Mouse (Mus musculus): ENCODE data around the gene Agap2. TPM values are rescaled to one million over a fixed set of nuclear protein-coding genes. Genes with fewer than 3 reads are reported as not detected.
"Not testable (repeated sequence)": the region's sequence is repeated elsewhere in the genome, so short reads cannot be mapped to it uniquely, and the experiment has no call there.

Agap2 gene
- total RNA-seq, 4 experiments from 2014 or later = 595 to 685 (median 631) TPM

GRCm38 (mm10) chr10:127134394-127135035 is 59.4 kb downstream of the Agap2 start:
- DNase-seq (ENCODE audit: low spot score in 2 of 2) = not testable (repeated sequence)

GRCm38 (mm10) chr10:127135118-127135836 is 60.2 kb downstream of the Agap2 start:
- DNase-seq (ENCODE audit: low spot score in 2 of 2) = no peak

DNA sequence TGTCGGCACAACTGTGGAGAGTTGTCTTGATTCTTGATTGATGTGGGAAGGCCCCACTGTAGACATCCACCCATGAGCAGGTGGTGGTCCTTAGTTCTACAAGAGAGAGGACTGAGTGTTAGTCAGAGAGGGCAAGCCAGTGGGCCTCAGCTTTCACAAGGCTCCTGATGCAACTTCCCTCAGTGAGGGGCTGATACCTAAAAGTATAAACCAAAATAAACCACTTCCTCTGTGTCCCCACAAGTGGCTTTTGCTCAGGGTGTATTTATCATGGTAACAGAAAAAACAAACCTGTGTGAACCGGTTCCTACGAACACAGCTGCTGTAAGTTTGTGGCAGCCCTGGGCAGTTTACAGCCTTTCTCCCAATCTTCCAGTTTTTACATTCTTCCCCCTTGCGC is 61.4 kb downstream of the Agap2 start:
- DNase-seq (ENCODE audit: low spot score in 2 of 2) = no peak

DNA sequence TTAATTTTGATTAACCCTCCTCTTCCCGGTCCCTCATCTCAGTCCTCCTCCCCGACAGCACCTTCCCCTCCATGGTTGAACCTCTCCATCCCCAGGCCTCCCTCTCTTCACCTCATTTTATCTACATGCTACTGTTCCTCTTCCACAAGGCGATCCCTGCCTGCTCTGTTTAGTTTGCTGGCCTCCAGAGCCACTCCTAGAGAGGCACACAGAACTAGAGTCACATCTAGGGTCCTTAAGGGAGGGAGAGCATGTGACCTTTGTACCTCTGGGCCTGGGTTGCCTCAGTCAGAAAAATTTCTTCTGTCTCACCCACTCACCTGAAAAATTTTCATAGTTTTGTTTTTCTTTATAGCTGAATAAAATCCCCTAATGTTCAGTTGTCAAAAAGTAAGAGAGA is 62.8 kb downstream of the Agap2 start:
- DNase-seq (ENCODE audit: low spot score in 2 of 2) = no peak

DNA sequence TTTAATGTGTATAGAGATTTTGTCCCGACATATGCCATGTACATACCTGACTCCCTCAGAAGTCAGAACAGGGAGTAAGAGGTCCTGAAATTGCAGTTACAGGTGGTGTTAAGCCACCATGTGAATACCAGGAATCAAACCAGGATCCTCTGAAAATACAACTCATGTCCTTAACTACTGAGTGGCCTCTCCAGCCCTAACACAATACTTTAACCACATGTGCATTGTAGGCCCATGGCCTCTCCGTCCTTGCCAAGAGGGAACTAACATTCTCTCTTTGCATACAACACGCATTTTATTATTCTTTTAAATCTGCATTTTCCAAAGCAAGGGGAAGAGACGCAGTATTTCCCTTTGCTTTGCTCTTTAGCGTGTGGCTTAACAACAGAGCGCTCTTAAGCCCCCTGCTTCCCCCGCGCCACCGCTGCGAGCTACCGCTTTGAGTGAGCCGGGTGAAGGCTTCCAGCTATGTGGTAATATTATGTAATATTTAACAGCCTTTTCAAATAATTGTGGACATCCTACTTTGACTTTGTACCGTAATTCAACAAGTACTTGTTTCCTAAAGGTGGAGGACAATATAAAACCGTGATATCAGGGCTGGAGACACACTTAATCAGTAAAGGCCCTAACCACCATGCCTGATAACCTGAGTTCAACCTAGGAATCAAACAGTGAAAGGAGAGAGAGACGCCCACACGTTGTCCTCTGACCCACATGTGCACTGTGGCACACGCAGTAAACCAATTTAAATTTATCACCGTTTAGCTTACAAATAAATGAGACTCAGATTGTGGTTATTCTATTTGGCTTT is 63.5 kb downstream of the Agap2 start:
- DNase-seq (ENCODE audit: low spot score in 2 of 2) = no peak

GRCm38 (mm10) chr10:127140971-127141370 is 65.9 kb downstream of the Agap2 start:
- no peak for DNase-seq (ENCODE audit: low spot score in 2 of 2)

DNA sequence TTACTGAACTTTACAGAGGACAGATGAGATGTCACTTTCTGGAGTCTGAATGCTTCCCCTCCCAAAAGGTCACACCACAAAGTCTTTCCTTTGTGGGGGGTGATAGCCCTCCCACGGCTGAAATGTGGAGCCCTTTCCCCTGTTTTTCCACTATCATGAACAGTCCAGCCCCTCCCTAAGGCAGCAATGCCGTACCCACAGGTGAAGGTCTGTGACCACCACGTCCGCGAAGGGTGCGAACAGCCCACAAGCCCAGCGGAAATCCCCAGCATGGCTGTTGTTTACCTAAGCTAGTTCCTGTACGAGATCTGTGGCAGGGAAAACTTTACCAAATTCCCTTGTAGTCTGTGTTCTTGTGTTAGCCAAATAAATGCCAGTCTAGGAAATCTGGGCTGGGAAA is 66.4 kb downstream of the Agap2 start:
- no peak for DNase-seq (ENCODE audit: low spot score in 2 of 2)

Other genes with a start within 250 kb of the Agap2 start
- 10 to 100 TPM; 10.5 to 13.4 (median 11.8) TPM for gene Atp23, start 173.9 kb upstream of the Agap2 start, total RNA-seq (2022)
- 10 to 100 TPM; 74.8 to 83.4 (median 82.5) TPM for gene Ctdsp2, start 96.6 kb upstream of the Agap2 start, total RNA-seq (2022)
- gene Avil, start 74.6 kb upstream of the Agap2 start, total RNA-seq (2022) = under 1 TPM; 0.13 to 0.21 (median 0.17) TPM
- gene Tsfm, start 44.4 kb upstream of the Agap2 start, total RNA-seq (2022) = 10 to 100 TPM; 22.8 to 36.1 (median 30.0) TPM
- gene Mettl1, start 33.9 kb upstream of the Agap2 start, total RNA-seq (2022) = 10 to 100 TPM; 10.4 to 11.8 (median 11.2) TPM
- under 1 TPM in 3 of 4 experiments, not detected in 1; 0.11 to 0.30 (median 0.14) TPM for gene Eef1akmt3, start 33.8 kb upstream of the Agap2 start, total RNA-seq (2022)
- gene Cyp27b1, start 27.0 kb upstream of the Agap2 start, total RNA-seq (2022) = under 1 TPM; 0.30 to 0.46 (median 0.41) TPM
- 10 to 100 TPM; 19.8 to 21.5 (median 21.2) TPM for gene March9, start 15.1 kb upstream of the Agap2 start, total RNA-seq (2022)
- 10 to 100 TPM; 79.8 to 91.4 (median 85.4) TPM for gene Cdk4, start 11.8 kb upstream of the Agap2 start, total RNA-seq (2022)
- gene Tspan31, start 5.0 kb upstream of the Agap2 start, total RNA-seq (2022) = 10 to 100 TPM; 60.9 to 63.2 (median 62.1) TPM
- 100 to 1,000 TPM; 112 to 130 (median 122) TPM for gene Os9, start 45.8 kb downstream of the Agap2 start, total RNA-seq (2022)
- 100 to 1,000 TPM; 105 to 118 (median 112) TPM for gene B4galnt1, start 89.9 kb downstream of the Agap2 start, total RNA-seq (2022)
- gene Slc26a10, start 105.4 kb downstream of the Agap2 start, total RNA-seq (2022) = 1 to 10 TPM; 5.8 to 7.4 (median 6.9) TPM
- 100 to 1,000 TPM; 153 to 178 (median 174) TPM for gene Arhgef25, start 114.8 kb downstream of the Agap2 start, total RNA-seq (2022)
- 100 to 1,000 TPM; 211 to 218 (median 216) TPM for gene Dtx3, start 120.4 kb downstream of the Agap2 start, total RNA-seq (2022)
- gene Pip4k2c, start 136.3 kb downstream of the Agap2 start, total RNA-seq (2022) = 100 to 1,000 TPM; 104 to 112 (median 106) TPM
- gene Kif5a, start 188.1 kb downstream of the Agap2 start, total RNA-seq (2022) = 1,000 to 10,000 TPM; 1,113 to 1,308 (median 1,238) TPM
- 100 to 1,000 TPM; 254 to 263 (median 254) TPM for gene Dctn2, start 191.1 kb downstream of the Agap2 start, total RNA-seq (2022)
- 10 to 100 TPM; 32.5 to 53.7 (median 44.4) TPM for gene Mbd6, start 213.7 kb downstream of the Agap2 start, total RNA-seq (2022)
- gene Mars, start 236.5 kb downstream of the Agap2 start, total RNA-seq (2022) = 10 to 100 TPM; 54.2 to 61.3 (median 56.8) TPM
- 1 to 10 TPM in 2 of 4 experiments, under 1 TPM in 2; 0.74 to 2.6 (median 1.6) TPM for gene Arhgap9, start 246.7 kb downstream of the Agap2 start, total RNA-seq (2022)

Data from left cerebral cortex, adult 8-10 months (tissue).